Mouse (Mus musculus) adrenal gland, postnatal 4 days (tissue): ENCODE measurements around the gene Rhof. TPM values are rescaled to one million over a fixed set of nuclear protein-coding genes. Genes with fewer than 3 reads are reported as not detected.

ENCODE experiments used
- DNase-seq, 2 experiments: peaks; one replicate each; pipeline ENCODE4 v3.0.0; 2021 to 2022; ENCODE audit warnings: low spot score in 2 of 2, mixed read lengths in 2 of 2
- total RNA-seq, 2 experiments: library from RNA; stranded (reverse); gene quantifications; 2 replicates each; pipeline ENCODE4 v1.2.3; 2021

Rhof gene
- total RNA-seq, 2 experiments from 2014 or later: 1.8 TPM

GRCm38 (mm10) chr5:123136361-123137043 is 4.0 kb upstream of the Rhof start:
- peak; percentile 69 to 83 for DNase-seq

GRCm38 (mm10) chr5:123135471-123136360 is 3.2 kb upstream of the Rhof start:
- peak; percentile 60 to 79 for DNase-seq

- no peak for DNase-seq
Measured at GRCm38 (mm10) chr5:123134875-123135382, 2.4 kb upstream of the Rhof start.

GRCm38 (mm10) chr5:123134186-123134874 is 1.8 kb upstream of the Rhof start:
- no peak for DNase-seq

- no peak for DNase-seq
Measured at GRCm38 (mm10) chr5:123133784-123134143, 1.3 kb upstream of the Rhof start.

GRCm38 (mm10) chr5:123133083-123133783 is 741 bp upstream of the Rhof start:
- DNase-seq: peak; percentile 81 to 89

- DNase-seq: no peak
Measured at GRCm38 (mm10) chr5:123130814-123131148, 1.7 kb downstream of the Rhof start.

- DNase-seq: no peak
Measured at GRCm38 (mm10) chr5:123130030-123130813, 2.3 kb downstream of the Rhof start.

GRCm38 (mm10) chr5:123129170-123129757 is 3.2 kb downstream of the Rhof start:
- no peak for DNase-seq

GRCm38 (mm10) chr5:123128426-123129169 is 3.9 kb downstream of the Rhof start:
- no peak for DNase-seq

GRCm38 (mm10) chr5:123127031-123127430 is 5.5 kb downstream of the Rhof start:
- no peak for DNase-seq

- DNase-seq: no peak
Measured at GRCm38 (mm10) chr5:123125638-123126406, 6.7 kb downstream of the Rhof start.

GRCm38 (mm10) chr5:123125105-123125504 is 7.4 kb downstream of the Rhof start:
- no peak for DNase-seq

- DNase-seq: no peak
Measured at GRCm38 (mm10) chr5:123122181-123122580, 10.3 kb downstream of the Rhof start.

GRCm38 (mm10) chr5:123120624-123121215 is 11.8 kb downstream of the Rhof start:
- no peak for DNase-seq

GRCm38 (mm10) chr5:123118826-123119225 is 13.7 kb downstream of the Rhof start:
- no peak for DNase-seq

- DNase-seq: no peak
Measured at GRCm38 (mm10) chr5:123117773-123118172, 14.7 kb downstream of the Rhof start.

- DNase-seq: peak in 1 of 2 experiments; percentile 58
Measured at GRCm38 (mm10) chr5:123117257-123117656, 15.2 kb downstream of the Rhof start.
